Mouse (Mus musculus) liver, embryonic 13.5 days (tissue): ENCODE measurements around the gene Safb. TPM values are rescaled to one million over a fixed set of nuclear protein-coding genes. Genes with fewer than 3 reads are reported as not detected.
"Not testable (repeated sequence)": the region's sequence is repeated elsewhere in the genome, so short reads cannot be mapped to it uniquely, and the experiment has no call there.

ENCODE experiments used
- ATAC-seq: fragments of 200-750 bp; cut with Nextera tagmentation; 2 replicates; pipeline ENCODE4 v1.8.0; 2017; ENCODE audit warnings: low read depth, mild to moderate bottlenecking, moderate number of reproducible peaks, moderate library complexity
- DNase-seq: peaks from one replicate; pipeline ENCODE4 v3.0.0; 2022
- H3K27ac ChIP-seq: fragments of 300-500 bp; sonication (generic); 2 replicates; pipeline ENCODE4 v1.5.1; 2015; ENCODE audit warnings: moderate library complexity, mild to moderate bottlenecking, inconsistent platforms
- H3K27me3 ChIP-seq: fragments of 300-500 bp; sonication (generic); 2 replicates; pipeline ENCODE4 v1.6.1; 2015; ENCODE audit warnings: mild to moderate bottlenecking, inconsistent platforms
- H3K36me3 ChIP-seq: fragments of 300-500 bp; sonication (generic); 2 replicates; pipeline ENCODE4 v1.6.1; 2015; ENCODE audit warnings: mild to moderate bottlenecking, inconsistent platforms
- H3K4me1 ChIP-seq: fragments of 300-500 bp; sonication (generic); replicated peaks from 2 replicates; pipeline ENCODE4 v1.6.1; 2015; ENCODE audit warnings: inconsistent platforms
- H3K4me2 ChIP-seq: fragments of 300-500 bp; sonication (generic); 2 replicates; pipeline ENCODE4 v1.6.1; 2015; ENCODE audit warnings: inconsistent platforms, mild to moderate bottlenecking, moderate library complexity
- H3K4me3 ChIP-seq: fragments of 300-500 bp; sonication (generic); replicated peaks from 2 replicates; pipeline ENCODE4 v1.5.1; 2015; ENCODE audit warnings: mild to moderate bottlenecking, inconsistent platforms
- H3K9ac ChIP-seq: fragments of 300-500 bp; sonication (generic); 2 replicates; pipeline ENCODE4 v1.6.1; 2015; ENCODE audit warnings: mild to moderate bottlenecking, inconsistent platforms
- H3K9me3 ChIP-seq: fragments of 300-500 bp; sonication (generic); replicated peaks from 2 replicates; pipeline ENCODE4 v1.6.1; 2016; ENCODE audit warnings: inconsistent platforms
- WGBS: fragments of 180-500 bp; shearing (Covaris S2); methylation state at CpG from one replicate; pipeline ENCODE4 v1.1.7; 2015; ENCODE audit not compliant: insufficient replicate concordance; 5-methylcytosine and 5-hydroxymethylcytosine counted together
- polyA plus RNA-seq: library from polyadenylated mRNA; unstranded; fragments of >200 nt; fragmentation: Nextera tagmentation; extraction: Ambion mirVana; gene quantifications from 2 replicates; pipeline ENCODE4 v1.2.1, GENCODE M21; 2015

The Safb gene
- polyA plus RNA-seq, 1 experiment from 2014 or later, result 44.4 TPM

DNA sequence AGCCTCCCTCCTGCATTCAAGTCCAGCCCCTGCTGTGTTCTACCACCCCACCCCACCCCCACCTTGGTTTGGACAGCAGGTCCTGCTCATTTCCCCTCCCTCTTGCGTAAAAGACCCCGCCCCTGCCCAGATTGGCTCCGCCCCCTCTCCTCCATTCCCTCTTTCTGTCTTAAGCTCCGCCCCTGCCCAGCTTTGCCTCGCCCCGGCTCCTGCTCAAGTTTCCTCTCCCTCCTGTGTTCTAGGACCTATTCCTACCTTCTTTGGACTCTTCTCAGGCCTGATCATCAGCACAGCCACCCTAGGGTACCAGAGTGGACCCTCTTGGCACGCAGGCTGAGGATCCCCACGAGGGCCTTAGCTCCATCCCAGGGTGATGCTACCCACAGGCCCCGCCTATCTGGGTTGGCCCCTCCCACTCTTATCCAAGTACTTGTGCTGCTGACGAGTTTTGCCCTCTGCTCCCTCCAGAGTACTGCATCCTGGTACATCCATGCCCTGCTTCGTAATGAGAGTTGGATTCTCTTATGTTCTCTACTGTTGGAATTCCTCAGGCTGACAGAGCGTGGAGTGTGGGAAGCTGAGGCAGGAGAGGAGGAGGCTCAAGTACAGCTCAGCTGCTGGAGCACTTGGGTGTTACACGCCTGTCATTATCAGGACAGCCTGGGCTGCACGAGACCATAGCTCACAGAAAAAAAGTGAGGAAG is 27.4 kb downstream of the Safb start:
- Histone ChIP-seq H3K9ac (peak overlapping the region; percentile 57), H3K4me2 (peak overlapping the region; percentile 86), H3K4me3 (peak overlapping the region; percentile 43), H3K4me1 (peaks cover 81% of the 10 kb centered on the region), H3K27me3 (no peaks in the 10 kb centered on the region), H3K27ac (peak overlapping the region; percentile 87), H3K9me3 (no peaks in the 10 kb centered on the region), H3K36me3 (peaks cover 42% of the 10 kb centered on the region)
- ATAC-seq, result peak; percentile 29
- DNase-seq, result peak; percentile 85
- WGBS, result 8% methylated on average over 14 of the region's 14 CpGs

DNA sequence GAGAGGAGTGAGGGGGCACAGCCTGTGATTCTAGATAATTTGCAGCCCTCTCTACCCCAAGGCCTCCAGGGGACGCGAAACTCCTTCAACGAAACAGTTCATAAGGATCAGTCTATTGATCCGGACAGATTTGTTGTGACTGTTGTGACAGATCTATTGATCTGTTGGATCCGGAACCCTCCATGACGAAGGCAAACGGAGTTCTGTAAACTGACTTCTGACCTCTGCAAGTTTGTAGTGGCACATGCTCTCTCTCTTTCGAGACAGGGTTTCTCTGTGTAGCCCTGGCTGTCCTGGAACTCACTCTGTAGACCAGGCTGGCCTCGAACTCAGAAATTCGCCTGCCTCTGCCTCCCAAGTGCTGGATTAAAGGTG is 27.9 kb downstream of the Safb start:
- DNase-seq, H3K27me3 ChIP-seq, ATAC-seq, H3K9me3 ChIP-seq: not testable (repeated sequence)
- Histone ChIP-seq H3K27ac (peak overlapping the region; percentile 87), H3K36me3 (peaks cover 42% of the 10 kb centered on the region), H3K9ac (peak overlapping the region; percentile 57), H3K4me1 (peaks cover 78% of the 10 kb centered on the region), H3K4me3 (peak overlapping the region; percentile 43), H3K4me2 (peak overlapping the region; percentile 86)
- WGBS, result 56% methylated on average over 10 of the region's 10 CpGs

DNA sequence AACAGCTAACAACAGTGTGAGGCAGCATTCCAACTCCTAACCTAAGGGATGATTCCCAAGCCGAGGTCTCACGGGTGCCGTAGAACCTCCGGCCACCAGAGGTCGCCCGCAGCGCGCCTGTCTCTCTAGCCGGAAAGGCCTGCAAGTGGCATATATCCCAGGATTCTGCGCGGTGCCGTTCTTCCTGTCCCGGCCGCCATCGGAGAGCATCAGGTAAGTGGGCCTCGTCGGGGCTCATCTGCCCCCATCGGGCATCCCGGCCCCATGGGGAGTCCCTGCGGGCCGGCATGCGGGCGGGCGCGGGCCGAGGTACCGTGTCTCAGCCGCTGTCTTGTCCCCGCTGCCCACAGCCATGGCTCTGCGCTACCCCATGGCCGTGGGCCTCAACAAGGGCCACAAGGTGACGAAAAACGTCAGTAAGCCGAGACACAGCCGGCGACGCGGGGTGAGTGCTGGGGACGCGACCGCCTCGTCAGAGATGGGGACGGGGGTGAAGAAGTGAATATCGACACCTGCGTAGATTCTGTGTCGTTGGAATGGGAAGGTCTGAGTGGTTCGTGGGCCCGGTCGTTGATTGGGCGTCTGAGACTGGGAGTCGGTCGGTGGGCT is 28.7 kb downstream of the Safb start, which contains the start of gene Rpl36:
Gene Rpl36, plus strand, starts transcription at position 181 of the 609 bp plus-strand sequence.
- WGBS, result under 1% methylated on average over 52 of the region's 52 CpGs
- Histone ChIP-seq H3K9ac (peak within 1 kb of the TSS; percentile 89), H3K4me2 (peak within 1 kb of the TSS; percentile 93), H3K9me3 (no peaks in the 10 kb centered on the region), H3K27me3 (no peaks in the 10 kb centered on the region), H3K36me3 (peaks cover 45% of the 10 kb centered on the region), H3K27ac (peak within 1 kb of the TSS; percentile 87), H3K4me3 (peak within 1 kb of the TSS; percentile 77), H3K4me1 (peaks cover 70% of the 10 kb centered on the region)
- ATAC-seq (peak; percentile 43), DNase-seq (peak; percentile 91)

DNA sequence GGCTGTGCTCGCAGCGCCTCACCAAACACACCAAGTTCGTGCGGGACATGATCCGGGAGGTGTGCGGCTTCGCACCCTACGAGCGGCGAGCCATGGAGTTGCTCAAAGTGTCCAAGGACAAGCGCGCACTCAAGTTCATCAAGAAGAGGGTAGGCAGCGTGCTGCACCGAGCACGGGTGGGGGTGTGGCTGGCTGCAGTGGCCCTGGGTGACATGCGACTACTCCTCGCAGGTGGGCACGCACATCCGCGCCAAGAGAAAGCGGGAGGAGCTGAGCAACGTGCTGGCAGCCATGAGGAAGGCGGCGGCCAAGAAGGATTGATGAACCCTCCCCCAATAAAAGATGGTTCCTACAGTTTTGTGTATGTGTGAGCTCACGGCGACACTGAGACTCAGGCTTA is 29.3 kb downstream of the Safb start:
- ATAC-seq, H3K9me3 ChIP-seq, H3K27me3 ChIP-seq: not testable (repeated sequence)
- H3K27ac ChIP-seq, result peak overlapping the region; percentile 76
- peaks cover 65% of the 10 kb centered on the region for H3K4me1 ChIP-seq
- peaks cover 50% of the 10 kb centered on the region for H3K36me3 ChIP-seq
- WGBS, result under 1% methylated on average over 25 of the region's 26 CpGs
- peak overlapping the region; percentile 89 for H3K9ac ChIP-seq
- H3K4me2 ChIP-seq, result peak overlapping the region; percentile 93
- DNase-seq, result peak; percentile 35
- H3K4me3 ChIP-seq, result peak overlapping the region; percentile 77

DNA sequence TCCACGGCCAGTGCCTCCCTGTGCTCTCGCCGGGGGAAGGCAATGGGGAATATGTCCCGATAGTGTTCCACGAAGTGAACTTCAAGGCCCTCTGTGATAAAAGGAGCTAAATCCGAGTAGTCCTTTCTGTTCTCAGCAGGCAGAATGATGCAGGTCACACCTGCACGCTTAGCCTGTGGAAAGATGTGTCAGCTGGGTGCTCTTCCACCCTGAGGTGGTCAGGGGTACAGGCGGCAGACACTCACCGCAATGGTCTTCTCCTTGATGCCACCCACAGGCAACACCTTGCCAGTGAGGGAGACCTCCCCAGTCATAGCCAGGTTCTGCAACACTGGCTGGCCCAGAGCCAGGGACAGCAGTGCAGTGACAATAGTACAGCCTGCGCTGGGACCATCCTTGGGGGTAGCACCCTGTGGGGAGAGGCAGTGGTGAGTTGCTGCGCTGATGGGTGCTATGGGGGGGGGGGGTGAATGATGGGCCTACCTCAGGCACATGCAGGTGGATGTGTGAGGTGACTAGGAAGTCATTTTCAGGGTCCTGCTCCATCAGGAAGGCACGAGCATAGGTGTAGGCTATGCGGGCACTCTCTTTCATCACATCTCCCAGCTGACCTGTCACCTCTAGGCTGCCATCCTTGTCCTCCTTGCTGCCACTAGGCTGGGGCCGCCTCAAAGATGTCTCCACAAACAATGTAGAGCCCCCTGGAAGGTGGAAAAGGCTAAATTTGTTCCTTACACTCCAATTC is 29.9 kb downstream of the Safb start:
- H3K4me2 ChIP-seq, result peak overlapping the region; percentile 93
- peak overlapping the region; percentile 89 for H3K9ac ChIP-seq
- peak overlapping the region; percentile 76 for H3K27ac ChIP-seq
- H3K4me1 ChIP-seq, result peaks cover 62% of the 10 kb centered on the region
- DNase-seq (no peak), ATAC-seq (no peak)
- H3K27me3 ChIP-seq, result no peaks in the 10 kb centered on the region
- WGBS, result 16% methylated on average over 14 of the region's 14 CpGs
- H3K4me3 ChIP-seq, result peak overlapping the region; percentile 77
- H3K36me3 ChIP-seq, result peaks cover 57% of the 10 kb centered on the region
- no peaks in the 10 kb centered on the region for H3K9me3 ChIP-seq

DNA sequence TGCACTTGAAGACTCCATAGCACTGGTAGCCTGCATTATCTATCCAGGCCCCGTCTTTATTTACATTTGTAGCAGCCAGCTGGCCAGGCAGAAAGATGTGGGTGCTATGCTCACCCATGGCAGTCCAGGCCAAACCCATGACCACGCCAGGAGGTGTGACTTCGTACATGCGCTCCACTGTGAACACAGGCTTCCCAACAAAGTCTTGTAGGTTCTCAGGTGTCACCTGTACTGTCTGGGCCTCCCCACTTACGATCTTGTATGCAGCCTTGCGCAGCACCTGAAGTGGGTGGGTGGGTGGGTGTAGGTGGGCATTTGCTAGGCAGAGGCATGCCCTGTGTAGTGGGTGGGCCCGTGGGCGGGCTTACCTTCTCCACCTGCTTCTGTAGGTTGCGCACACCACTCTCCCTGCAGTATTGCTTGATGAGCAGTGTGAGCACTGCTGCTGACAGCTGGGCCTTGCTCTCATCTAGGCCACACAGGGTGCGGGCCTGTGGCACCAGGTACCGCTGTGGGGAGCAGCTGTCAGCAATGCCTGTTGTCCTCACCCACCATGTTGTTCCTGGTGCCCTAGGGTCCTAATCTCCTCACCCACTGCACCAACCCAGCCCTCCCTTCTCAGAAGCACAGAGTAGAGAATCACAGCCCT is 30.6 kb downstream of the Safb start:
- Histone ChIP-seq H3K4me1 (peaks cover 60% of the 10 kb centered on the region), H3K9me3 (no peaks in the 10 kb centered on the region), H3K4me2 (peak overlapping the region; percentile 93), H3K36me3 (peaks cover 64% of the 10 kb centered on the region), H3K9ac (peak overlapping the region; percentile 89), H3K27me3 (no peaks in the 10 kb centered on the region), H3K27ac (no peak overlapping the region), H3K4me3 (peak overlapping the region; percentile 77)
- 69% methylated on average over 11 of the region's 11 CpGs for WGBS
- DNase-seq, result no peak
- no peak for ATAC-seq

DNA sequence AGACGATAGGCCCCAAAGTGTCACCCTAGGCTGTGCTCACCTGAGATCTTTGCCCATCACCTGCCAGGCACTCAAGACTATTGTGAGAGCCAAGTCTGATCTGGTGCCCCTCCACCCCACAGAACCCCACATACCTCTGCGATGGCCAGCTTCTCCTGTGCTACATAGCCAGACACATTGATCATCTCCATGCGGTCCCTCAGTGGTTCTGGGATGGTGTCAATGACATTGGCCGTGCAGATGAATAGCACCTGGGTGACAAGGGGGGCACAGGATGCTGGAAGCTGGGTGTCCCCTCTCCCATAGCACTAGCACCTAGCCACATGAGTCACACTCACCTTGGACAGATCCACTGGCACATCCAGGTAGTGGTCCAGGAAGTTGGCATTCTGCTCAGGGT is 31.2 kb downstream of the Safb start:
- peaks cover 55% of the 10 kb centered on the region for H3K4me1 ChIP-seq
- no peak overlapping the region for H3K27ac ChIP-seq
- no peaks in the 10 kb centered on the region for H3K9me3 ChIP-seq
- no peak overlapping the region for H3K4me2 ChIP-seq
- WGBS, result 79% methylated on average over 4 of the region's 4 CpGs
- 0 out of 2 replicates have a peak overlapping the region, but pooled peaks have one; percentile 89 for H3K9ac ChIP-seq
- peak overlapping the region; percentile 77 for H3K4me3 ChIP-seq
- DNase-seq (no peak), ATAC-seq (no peak)
- H3K27me3 ChIP-seq, result no peaks in the 10 kb centered on the region
- H3K36me3 ChIP-seq, result peaks cover 69% of the 10 kb centered on the region

DNA sequence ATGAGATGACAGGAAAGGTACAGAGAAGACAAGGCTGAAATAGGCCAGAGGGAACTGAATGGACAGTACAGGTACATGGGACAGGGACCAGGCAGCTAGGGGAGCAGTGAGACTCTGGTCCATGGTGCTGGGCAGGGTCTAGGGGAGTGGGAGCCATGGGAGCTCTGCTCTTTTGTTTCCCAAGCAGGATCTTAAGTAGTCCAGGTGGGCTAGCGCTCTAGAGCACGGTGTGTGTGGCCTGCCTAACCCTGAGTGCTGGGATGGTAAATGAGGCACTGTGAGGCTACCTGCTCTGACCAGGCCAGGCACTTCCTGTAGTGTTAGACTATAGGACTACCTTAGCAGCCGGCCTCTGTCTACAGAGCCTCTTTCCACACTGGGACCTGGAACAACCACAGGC is 32.1 kb downstream of the Safb start:
- no peak overlapping the region; the same call in 1 of the 2 replicates for H3K27ac ChIP-seq
- no peaks in the 10 kb centered on the region for H3K27me3 ChIP-seq
- no peak for ATAC-seq
- no peak for DNase-seq
- no peak overlapping the region for H3K9ac ChIP-seq
- 74% methylated on average over 3 of the region's 3 CpGs for WGBS
- H3K4me1 ChIP-seq, result peaks cover 46% of the 10 kb centered on the region
- H3K36me3 ChIP-seq, result peaks cover 78% of the 10 kb centered on the region
- no peaks in the 10 kb centered on the region for H3K9me3 ChIP-seq
- no peak overlapping the region for H3K4me3 ChIP-seq
- H3K4me2 ChIP-seq, result no peak overlapping the region

DNA sequence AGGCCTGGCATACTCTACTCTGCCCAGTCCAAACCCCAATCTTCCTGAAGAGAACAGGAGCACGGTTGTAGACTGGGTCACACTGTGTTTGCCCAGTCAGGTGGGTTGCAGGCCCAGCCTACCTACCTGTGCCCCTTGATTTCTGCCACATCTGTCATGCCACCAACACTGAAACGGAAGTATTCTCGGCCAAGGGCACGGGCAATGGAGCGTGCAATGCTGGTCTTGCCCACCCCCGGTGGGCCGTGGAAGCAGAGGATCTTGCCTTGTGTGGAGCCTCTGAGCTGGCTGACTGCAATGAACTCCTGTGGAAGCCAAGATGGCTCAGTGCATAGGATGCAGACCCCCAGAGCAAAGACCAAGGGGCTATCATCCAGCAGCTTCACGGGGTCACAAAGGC is 33.0 kb downstream of the Safb start:
- WGBS, result 86% methylated on average over 8 of the region's 8 CpGs
- Histone ChIP-seq H3K36me3 (peaks cover 87% of the 10 kb centered on the region), H3K27ac (no peak overlapping the region), H3K4me2 (no peak overlapping the region), H3K4me3 (no peak overlapping the region), H3K27me3 (no peaks in the 10 kb centered on the region), H3K4me1 (peaks cover 37% of the 10 kb centered on the region), H3K9ac (no peak overlapping the region), H3K9me3 (no peaks in the 10 kb centered on the region)
- ATAC-seq (no peak), DNase-seq (no peak)

DNA sequence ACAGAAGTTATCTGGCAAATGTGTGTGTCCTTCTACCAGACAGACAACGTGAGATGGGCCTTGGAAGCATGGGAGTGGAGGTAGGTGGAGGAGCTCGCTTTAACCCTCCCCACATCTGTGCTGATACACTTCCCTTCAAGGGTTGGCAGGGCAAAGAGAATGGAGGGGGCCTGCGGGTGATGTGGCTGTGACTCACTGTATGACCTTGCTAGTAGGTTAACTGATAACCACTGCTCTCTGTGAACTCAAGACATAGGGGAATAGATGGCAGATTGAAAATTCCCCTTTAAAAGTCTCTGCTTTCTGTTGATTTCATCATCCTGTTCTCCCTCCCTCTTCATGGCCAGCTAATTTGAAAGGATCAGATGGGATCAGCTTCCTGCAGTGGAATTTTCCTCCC is 40.9 kb downstream of the Safb start:
- ATAC-seq (no peak), DNase-seq (no peak)
- WGBS, result 45% methylated on average over 3 of the region's 3 CpGs
- Histone ChIP-seq H3K36me3 (peaks cover 45% of the 10 kb centered on the region), H3K27ac (peak overlapping the region; percentile 65; the same call in 1 of the 2 replicates), H3K4me2 (peak overlapping the region; percentile 94), H3K9me3 (no peaks in the 10 kb centered on the region), H3K9ac (peak overlapping the region; percentile 91), H3K27me3 (peaks cover 2% of the 10 kb centered on the region; the same call in 1 of the 2 replicates), H3K4me3 (peak overlapping the region; percentile 97), H3K4me1 (peaks cover 33% of the 10 kb centered on the region)

DNA sequence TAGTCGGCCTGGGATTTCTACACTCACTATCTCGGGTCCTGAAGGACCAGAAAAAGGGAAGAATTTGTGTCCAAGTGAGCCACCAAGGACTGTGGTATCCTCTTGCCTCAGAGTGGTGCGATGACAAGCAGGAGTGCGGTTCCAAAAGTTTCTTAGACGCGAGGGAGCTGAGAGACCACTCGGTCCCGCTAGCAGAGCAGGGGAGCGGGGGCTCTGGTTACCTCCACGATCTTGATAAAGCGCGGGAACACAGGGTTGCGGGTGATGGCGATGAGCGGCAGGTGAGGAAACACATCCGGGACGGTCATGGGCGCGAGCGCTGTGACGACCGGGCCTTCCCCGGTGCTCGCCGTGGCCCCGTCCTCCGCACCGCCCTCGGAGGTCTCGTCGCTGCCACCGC is 41.6 kb downstream of the Safb start:
- 0% methylated on average over 32 of the region's 32 CpGs for WGBS
- ATAC-seq, result no peak; the same call in 1 of the 2 replicates

More for the DNA sequence above, 41.6 kb downstream of the Safb start:
- DNase-seq, result no peak
- no peaks in the 10 kb centered on the region for H3K9me3 ChIP-seq
- peak overlapping the region; percentile 91 for H3K9ac ChIP-seq
- peak overlapping the region; percentile 65 for H3K27ac ChIP-seq
- H3K27me3 ChIP-seq, result peaks cover 6% of the 10 kb centered on the region; the same call in 1 of the 2 replicates
- H3K4me2 ChIP-seq, result peak overlapping the region; percentile 94
- peak overlapping the region; percentile 97 for H3K4me3 ChIP-seq
- H3K36me3 ChIP-seq, result peaks cover 38% of the 10 kb centered on the region
- peaks cover 33% of the 10 kb centered on the region for H3K4me1 ChIP-seq
